14 mouse cellular contexts compared by ENCODE assay signal in the genomic region with DNA sequence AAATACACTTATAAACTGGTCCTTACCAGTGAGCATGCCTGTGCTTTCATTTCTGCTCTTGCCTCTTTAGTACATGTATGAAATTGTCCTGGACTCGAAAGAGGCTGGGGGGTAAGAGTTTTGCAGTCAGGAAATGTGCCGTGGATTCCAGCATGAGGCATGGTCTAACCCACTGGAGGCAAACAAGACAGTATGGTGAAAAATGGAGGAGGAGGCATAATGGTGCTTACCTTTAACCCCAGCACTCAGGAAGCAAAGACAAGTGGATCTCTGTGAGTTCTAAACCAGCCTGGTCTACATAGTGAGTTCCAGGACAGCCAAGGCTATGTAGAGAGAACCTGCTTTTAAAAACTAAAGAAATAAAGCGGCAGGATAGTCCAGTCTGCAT. TPM values are rescaled to one million over a fixed set of nuclear protein-coding genes. Genes with fewer than 3 reads are reported as not detected.
DNase-seq lines count a peak whose midpoint lies in the region; ATAC-seq and TF ChIP-seq lines count a peak whose summit lies in the region.
"Had no signal": no experiment of that assay in that cellular context is flagged by ENCODE, and none has a peak within 500 bp of the region (broad histone marks: within the 10 kb centered on the region; RNA-seq: fewer than 3 reads in every experiment).

No protein-coding gene starts in this region.

- WGBS in heart, embryonic 11.5 days (ENCODE audit: insufficient replicate concordance), result 76% methylated on average over 3 of the region's 3 CpGs
- 75% methylated on average over 3 of the region's 3 CpGs for WGBS in kidney, adult 2 months
- WGBS in kidney, embryonic 14.5 days, result 83% methylated on average over 3 of the region's 3 CpGs
- 91% methylated on average over 3 of the region's 3 CpGs for WGBS in midbrain, embryonic 11.5 days
- 93% methylated on average over 3 of the region's 3 CpGs for WGBS in midbrain, embryonic 15.5 days

- H3K27me3 ChIP-seq in heart, embryonic 11.5 days (ENCODE audit: control insufficient read depth, insufficient read depth, low read length), result no peaks in the 10 kb centered on the region
- H3K27me3 ChIP-seq in kidney, adult 2 months (replicated peaks; ENCODE audit: control insufficient read depth, insufficient read depth, low read length), result no peaks in the 10 kb centered on the region
- no peaks in the 10 kb centered on the region for H3K27me3 ChIP-seq in kidney, embryonic 14.5 days (ENCODE audit: control insufficient read depth, insufficient read depth, low read length)
- no peaks in the 10 kb centered on the region for H3K27me3 ChIP-seq in midbrain, embryonic 11.5 days (ENCODE audit: control insufficient read depth, insufficient read depth, low read length)
- no peaks in the 10 kb centered on the region for H3K27me3 ChIP-seq in midbrain, embryonic 15.5 days (replicated peaks)
- H3K27me3 ChIP-seq: hindbrain, embryonic 15.5 days; neural tube, embryonic 13.5 days had no signal

- no peak overlapping the region for H3K9ac ChIP-seq in heart, embryonic 11.5 days (ENCODE audit: low read depth, low read length)
- H3K9ac ChIP-seq in kidney, embryonic 14.5 days (ENCODE audit: low read depth, low read length), result no peak overlapping the region
- no peak overlapping the region for H3K9ac ChIP-seq in midbrain, embryonic 11.5 days (ENCODE audit: low read length)
- H3K9ac ChIP-seq in midbrain, embryonic 15.5 days, result no peak overlapping the region
- H3K9ac ChIP-seq: hindbrain, embryonic 15.5 days; liver, embryonic 14.5 days; neural tube, embryonic 13.5 days had no signal

- DNase-seq in heart, postnatal 25 days (ENCODE audit: low spot score), result no peak
- DNase-seq in kidney, adult 2 months, result no peak
- DNase-seq in midbrain, embryonic 11.5 days (ENCODE audit: low spot score, missing footprints), result peak; percentile 61
- DNase-seq in right cerebral cortex, postnatal 36 days (ENCODE audit: low spot score in 2 of 2), result no peak
- DNase-seq: adrenal gland, postnatal 36 days; thymus, postnatal 14 days had no signal

- H3K27ac ChIP-seq in heart, embryonic 11.5 days (ENCODE audit: low read depth, low read length), result peak overlapping the region; percentile 41
- peak overlapping the region; percentile 86 for H3K27ac ChIP-seq in kidney, adult 2 months (ENCODE audit: insufficient read depth, low read depth, low read length)
- no peak overlapping the region for H3K27ac ChIP-seq in kidney, embryonic 14.5 days (ENCODE audit: low read depth, low read length)
- H3K27ac ChIP-seq in midbrain, embryonic 11.5 days (ENCODE audit: low read depth, low read length), result no peak overlapping the region
- no peak overlapping the region for H3K27ac ChIP-seq in midbrain, embryonic 15.5 days
- H3K27ac ChIP-seq: hindbrain, embryonic 15.5 days; liver, embryonic 14.5 days; midbrain, embryonic 10.5 days; neural tube, embryonic 13.5 days; stomach, postnatal 0 days had no signal

- H3K4me2 ChIP-seq in heart, embryonic 11.5 days, result no peak overlapping the region
- H3K4me2 ChIP-seq in kidney, embryonic 14.5 days (replicated peaks; ENCODE audit: low read depth, low read length), result no peak overlapping the region
- no peak overlapping the region for H3K4me2 ChIP-seq in midbrain, embryonic 11.5 days
- no peak overlapping the region for H3K4me2 ChIP-seq in midbrain, embryonic 15.5 days
- H3K4me2 ChIP-seq: hindbrain, embryonic 15.5 days; neural tube, embryonic 13.5 days had no signal

- intact Hi-C loops in heart, postnatal 25 days (cut with DNase I), result no loop called here

- ATAC-seq in heart, embryonic 11.5 days (replicated peaks; ENCODE audit: insufficient number of reproducible peaks, low FRiP score, low TSS enrichment), result no peak
- no peak for ATAC-seq in kidney, embryonic 14.5 days (ENCODE audit: low FRiP score, low TSS enrichment)
- ATAC-seq in midbrain, embryonic 11.5 days (ENCODE audit: low FRiP score), result no peak
- no peak for ATAC-seq in midbrain, embryonic 15.5 days (replicated peaks)

- no peak overlapping the region for H3K4me3 ChIP-seq in heart, embryonic 11.5 days (ENCODE audit: low read depth, low read length)
- no peak overlapping the region for H3K4me3 ChIP-seq in kidney, adult 2 months (ENCODE audit: insufficient read depth, low read depth, low read length)
- no peak overlapping the region for H3K4me3 ChIP-seq in kidney, embryonic 14.5 days (ENCODE audit: low read length)
- H3K4me3 ChIP-seq in midbrain, embryonic 11.5 days (ENCODE audit: low read depth, low read length), result no peak overlapping the region
- no peak overlapping the region for H3K4me3 ChIP-seq in midbrain, embryonic 15.5 days
- H3K4me3 ChIP-seq: hindbrain, embryonic 15.5 days; midbrain, embryonic 10.5 days; neural tube, embryonic 13.5 days had no signal

- TF ChIP-seq POLR2A in kidney, adult 2 months (IDR thresholded peaks at IDR 0.05; ENCODE audit: low read depth, low read length), result no peak

- no peak for TF ChIP-seq CTCF in kidney, adult 2 months (conservative IDR thresholded peaks at IDR 0.05; ENCODE audit: insufficient read depth, insufficient read length, low read depth, low read length)

- no peaks in the 10 kb centered on the region for H3K36me3 ChIP-seq in heart, embryonic 11.5 days (ENCODE audit: control insufficient read depth, insufficient read depth, low read length)
- no peaks in the 10 kb centered on the region for H3K36me3 ChIP-seq in kidney, adult 2 months (ENCODE audit: control insufficient read depth, insufficient read depth, low read length)
- no peaks in the 10 kb centered on the region for H3K36me3 ChIP-seq in kidney, embryonic 14.5 days (ENCODE audit: control insufficient read depth, insufficient read depth, low read length)
- no peaks in the 10 kb centered on the region for H3K36me3 ChIP-seq in midbrain, embryonic 11.5 days (ENCODE audit: control insufficient read depth, insufficient read depth, low read length)
- no peaks in the 10 kb centered on the region for H3K36me3 ChIP-seq in midbrain, embryonic 15.5 days (replicated peaks)
- H3K36me3 ChIP-seq: hindbrain, embryonic 15.5 days; midbrain, embryonic 10.5 days; neural tube, embryonic 13.5 days had no signal

- no peaks in the 10 kb centered on the region for H3K9me3 ChIP-seq in heart, embryonic 11.5 days (replicated peaks; ENCODE audit: control insufficient read depth, low read length)
- H3K9me3 ChIP-seq in kidney, embryonic 14.5 days (ENCODE audit: control insufficient read depth, low read length), result peaks cover 3% of the 10 kb centered on the region; the same call in 1 of the 2 replicates
- no peaks in the 10 kb centered on the region for H3K9me3 ChIP-seq in midbrain, embryonic 11.5 days (ENCODE audit: control insufficient read depth, low read length)
- no peaks in the 10 kb centered on the region for H3K9me3 ChIP-seq in midbrain, embryonic 15.5 days
- H3K9me3 ChIP-seq: hindbrain, embryonic 15.5 days; midbrain, embryonic 10.5 days had no signal

- H3K4me1 ChIP-seq in heart, embryonic 11.5 days (ENCODE audit: control insufficient read depth, insufficient read depth, low read length), result peaks cover 10% of the 10 kb centered on the region
- peaks cover 29% of the 10 kb centered on the region; the same call in 1 of the 2 replicates for H3K4me1 ChIP-seq in kidney, adult 2 months (ENCODE audit: control insufficient read depth, insufficient read depth, low read length)
- H3K4me1 ChIP-seq in kidney, embryonic 14.5 days (ENCODE audit: control insufficient read depth, insufficient read depth, low read length), result 0 out of 2 replicates have a peak, but pooled peaks cover 7% of the 10 kb centered on the region
- no peaks in the 10 kb centered on the region for H3K4me1 ChIP-seq in midbrain, embryonic 11.5 days (ENCODE audit: control insufficient read depth, insufficient read depth, low read length)
- H3K4me1 ChIP-seq in midbrain, embryonic 15.5 days, result no peaks in the 10 kb centered on the region
- H3K4me1 ChIP-seq: hindbrain, embryonic 15.5 days; midbrain, embryonic 10.5 days; neural tube, embryonic 13.5 days had no signal

RNA-seq across cellular contexts. Expression of gene Usp24, which starts 33.9 kb away (rescaled TPM):
- 8.2 and 10.7 TPM in 2 replicates for polyA plus RNA-seq in heart, embryonic 11.5 days (2014; fragmentation: Nextera tagmentation; extraction: Ambion mirVana)
- 10 to 100 TPM; 41.9 to 43.6 TPM for total RNA-seq in heart, postnatal 25 days (2021)
- polyA plus RNA-seq in kidney, adult 2 months (2012; rRNA removed), result 21.4 and 22.3 TPM in 2 replicates
- 15.7 and 16.4 TPM in 2 replicates for polyA plus RNA-seq in kidney, embryonic 14.5 days (2014; fragmentation: Nextera tagmentation; extraction: Ambion mirVana)
- polyA plus RNA-seq in midbrain, embryonic 11.5 days (2014; fragmentation: Nextera tagmentation; extraction: Ambion mirVana), result 9.9 and 10.0 TPM in 2 replicates
- 9.2 and 9.7 TPM in 2 replicates for polyA plus RNA-seq in midbrain, embryonic 15.5 days (2015; fragmentation: Nextera tagmentation; extraction: Ambion mirVana)

Comparison
In these comparisons a context has a peak if more than half of its experiments do, and no peak if none do; other contexts are left out.
1. H3K27ac ChIP-seq: peak in heart, embryonic 11.5 days (single experiment) and kidney, adult 2 months (single experiment); none in kidney, embryonic 14.5 days (single experiment), midbrain, embryonic 11.5 days (single experiment) and midbrain, embryonic 15.5 days (single experiment).